ENCODE assay signal across 27 mouse cellular contexts in genomic region chr5:23762531-23762930, GRCm38 (mm10).
"Had no signal": no experiment of that assay in that cellular context is flagged by ENCODE, and none has a peak within 500 bp of the region (broad histone marks: within the 10 kb centered on the region; RNA-seq: fewer than 3 reads in every experiment).

No protein-coding gene starts in this region.

- DNase-seq: left cerebral cortex, postnatal 4 days; liver; liver, embryonic 13.5 days; liver, postnatal 0 days; lung, adult 18-20 months; lung, adult 2 months; lung, embryonic 14.5 days; lung, postnatal 10 days; lung, postnatal 14 days; lung, postnatal 36 days; lung, postnatal 4 days; midbrain, embryonic 14.5 days had no signal

- H3K27ac ChIP-seq: limb, embryonic 10.5 days; limb, embryonic 12.5 days; limb, embryonic 13.5 days; limb, embryonic 15.5 days; liver, embryonic 12.5 days; liver, embryonic 13.5 days; liver, embryonic 14.5 days; liver, embryonic 15.5 days; lung, embryonic 15.5 days; macrophage; midbrain, embryonic 10.5 days; midbrain, embryonic 12.5 days; midbrain, embryonic 13.5 days; midbrain, embryonic 15.5 days had no signal

- H3K4me3 ChIP-seq: limb, embryonic 10.5 days; limb, embryonic 12.5 days; limb, embryonic 13.5 days; limb, embryonic 15.5 days; liver, embryonic 12.5 days; liver, embryonic 13.5 days; liver, embryonic 15.5 days; lung, embryonic 15.5 days; megakaryocyte, embryonic 14.5 days; midbrain, embryonic 10.5 days; midbrain, embryonic 12.5 days; midbrain, embryonic 13.5 days; midbrain, embryonic 15.5 days; myocyte had no signal
